ENCODE assay signal across 21 mouse cellular contexts in the genomic region with DNA sequence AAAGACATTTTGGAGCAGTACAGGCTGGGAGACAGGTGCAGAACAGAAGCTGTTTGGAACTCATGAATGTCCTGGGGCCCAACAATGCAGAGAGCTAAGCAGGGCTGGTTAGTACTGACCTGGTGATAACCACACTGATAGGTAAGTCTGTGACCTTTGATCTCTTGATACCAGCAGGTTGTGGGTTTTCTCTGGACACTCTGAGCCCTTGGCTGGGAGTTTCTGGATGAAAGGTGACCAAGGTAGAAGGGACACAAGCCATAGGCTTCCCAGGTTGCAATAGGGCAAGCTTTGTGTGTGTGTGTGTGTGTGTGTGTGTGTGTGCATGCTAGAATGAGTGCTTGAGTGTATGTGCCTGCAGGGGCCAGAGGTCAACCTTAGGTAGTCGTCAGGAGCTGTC.
"Had no signal": no experiment of that assay in that cellular context is flagged by ENCODE, and none has a peak within 500 bp of the region (broad histone marks: within the 10 kb centered on the region; RNA-seq: fewer than 3 reads in every experiment).

No protein-coding gene starts in this region.

- H3K27ac ChIP-seq: kidney, postnatal 0 days; left cerebral cortex, adult 2 months; limb, embryonic 12.5 days; limb, embryonic 15.5 days; macrophage; midbrain, embryonic 12.5 days; midbrain, embryonic 15.5 days; neural tube, embryonic 12.5 days; stomach, postnatal 0 days had no signal

- H3K27me3 ChIP-seq: limb, embryonic 12.5 days; limb, embryonic 15.5 days; midbrain, embryonic 12.5 days; midbrain, embryonic 15.5 days; neural tube, embryonic 12.5 days; neural tube, embryonic 15.5 days had no signal

- DNase-seq: kidney, adult 2 months; kidney, postnatal 36 days; layer of hippocampus, postnatal 36 days; left cerebral cortex, postnatal 4 days; lung, adult 2 months; right cerebral cortex, adult 18-20 months; right cerebral cortex, postnatal 14 days; right cerebral cortex, postnatal 4 days; thymus, adult 2 months; thymus, postnatal 14 days; thymus, postnatal 4 days had no signal

- H3K4me3 ChIP-seq: left cerebral cortex, adult 2 months; limb, embryonic 12.5 days; limb, embryonic 15.5 days; midbrain, embryonic 12.5 days; midbrain, embryonic 15.5 days; neural tube, embryonic 12.5 days; neural tube, embryonic 15.5 days had no signal

- H3K9me3 ChIP-seq: limb, embryonic 12.5 days; limb, embryonic 15.5 days; midbrain, embryonic 12.5 days; midbrain, embryonic 15.5 days; neural tube, embryonic 12.5 days; neural tube, embryonic 15.5 days had no signal

- H3K4me1 ChIP-seq: midbrain, embryonic 12.5 days; midbrain, embryonic 15.5 days had no signal

- ATAC-seq: midbrain, embryonic 15.5 days had no signal

- H3K9ac ChIP-seq: limb, embryonic 12.5 days; limb, embryonic 15.5 days; midbrain, embryonic 12.5 days; midbrain, embryonic 15.5 days; neural tube, embryonic 12.5 days; neural tube, embryonic 15.5 days had no signal

- H3K4me2 ChIP-seq: limb, embryonic 12.5 days; limb, embryonic 15.5 days; midbrain, embryonic 12.5 days; midbrain, embryonic 15.5 days; neural tube, embryonic 12.5 days; neural tube, embryonic 15.5 days had no signal
